10 mouse cellular contexts compared by ENCODE assay signal in genomic region chr2:153186176-153186591, GRCm38 (mm10). TPM values are rescaled to one million over a fixed set of nuclear protein-coding genes. Genes with fewer than 3 reads are reported as not detected.
A peak's percentile ranks its signal among the peaks of the same experiment; 100 is the strongest.
DNase-seq lines count a peak whose midpoint lies in the region; ATAC-seq and TF ChIP-seq lines count a peak whose summit lies in the region.
"Had no signal": no experiment of that assay in that cellular context is flagged by ENCODE, and none has a peak within 500 bp of the region (broad histone marks: within the 10 kb centered on the region; RNA-seq: fewer than 3 reads in every experiment).

No protein-coding gene starts in this region.

- H3K9me3 ChIP-seq in forebrain, embryonic 15.5 days, result no peaks in the 10 kb centered on the region
- H3K9me3 ChIP-seq in forebrain, embryonic 10.5 days, result no peaks in the 10 kb centered on the region
- no peaks in the 10 kb centered on the region for H3K9me3 ChIP-seq in midbrain, postnatal 0 days (ENCODE audit: low read length)
- no peaks in the 10 kb centered on the region for H3K9me3 ChIP-seq in midbrain, embryonic 10.5 days (replicated peaks)
- H3K9me3 ChIP-seq in intestine, postnatal 0 days (ENCODE audit: control insufficient read depth), result no peaks in the 10 kb centered on the region
- no peaks in the 10 kb centered on the region for H3K9me3 ChIP-seq in kidney, embryonic 15.5 days (replicated peaks)
- H3K9me3 ChIP-seq: limb, embryonic 13.5 days; neural tube, embryonic 13.5 days had no signal

- no peak for DNase-seq in forebrain, embryonic 10.5 days (ENCODE audit: extremely low spot score, low spot score)
- peak; percentile 28 for DNase-seq in midbrain, postnatal 0 days (ENCODE audit: low spot score)
- DNase-seq in midbrain, embryonic 10.5 days (ENCODE audit: low spot score), result no peak
- peak; percentile 85 for DNase-seq in testis, postnatal 10 days (ENCODE audit: low spot score)

- H3K4me2 ChIP-seq in forebrain, embryonic 15.5 days (replicated peaks), result no peak overlapping the region
- H3K4me2 ChIP-seq in midbrain, postnatal 0 days (ENCODE audit: low read depth, low read length, poor library complexity, severe bottlenecking), result no peak overlapping the region
- H3K4me2 ChIP-seq in intestine, postnatal 0 days (replicated peaks; ENCODE audit: low read depth), result no peak overlapping the region
- H3K4me2 ChIP-seq in kidney, embryonic 15.5 days, result no peak overlapping the region
- H3K4me2 ChIP-seq: limb, embryonic 13.5 days; neural tube, embryonic 13.5 days had no signal

- 49% methylated on average over 2 of the region's 2 CpGs for WGBS in forebrain, embryonic 15.5 days
- WGBS in forebrain, embryonic 10.5 days, result 87% methylated on average over 2 of the region's 2 CpGs
- 76% methylated on average over 2 of the region's 2 CpGs for WGBS in midbrain, postnatal 0 days
- WGBS in midbrain, embryonic 10.5 days, result 86% methylated on average over 2 of the region's 2 CpGs
- WGBS in intestine, postnatal 0 days, result 63% methylated on average over 2 of the region's 2 CpGs
- 40% methylated on average over 2 of the region's 2 CpGs for WGBS in kidney, embryonic 15.5 days

- peak; percentile 76 for ATAC-seq in forebrain, embryonic 15.5 days (replicated peaks)
- no peak for ATAC-seq in midbrain, postnatal 0 days (ENCODE audit: low FRiP score)
- ATAC-seq in intestine, postnatal 0 days, result peak; percentile 53; the same call in 1 of the 2 replicates
- no peak for ATAC-seq in activated CD4-positive, CD25-positive, alpha-beta regulatory T cell, adult 4 months
- no peak for ATAC-seq in kidney, embryonic 15.5 days (replicated peaks; ENCODE audit: low FRiP score)

- no peaks in the 10 kb centered on the region for H3K27me3 ChIP-seq in forebrain, embryonic 15.5 days
- H3K27me3 ChIP-seq in forebrain, embryonic 10.5 days (ENCODE audit: poor library complexity, severe bottlenecking), result no peaks in the 10 kb centered on the region
- H3K27me3 ChIP-seq in midbrain, postnatal 0 days (ENCODE audit: insufficient read depth, low read length), result no peaks in the 10 kb centered on the region
- no peaks in the 10 kb centered on the region for H3K27me3 ChIP-seq in midbrain, embryonic 10.5 days (ENCODE audit: low read depth, poor library complexity, severe bottlenecking)
- H3K27me3 ChIP-seq in intestine, postnatal 0 days (replicated peaks; ENCODE audit: control insufficient read depth, insufficient read depth, low read length), result no peaks in the 10 kb centered on the region
- H3K27me3 ChIP-seq in kidney, embryonic 15.5 days, result no peaks in the 10 kb centered on the region
- H3K27me3 ChIP-seq: limb, embryonic 13.5 days; neural tube, embryonic 13.5 days had no signal

- 0 out of 2 replicates have a peak, but pooled peaks cover 10% of the 10 kb centered on the region for H3K4me1 ChIP-seq in forebrain, embryonic 15.5 days
- H3K4me1 ChIP-seq in forebrain, embryonic 10.5 days, result no peaks in the 10 kb centered on the region
- no peaks in the 10 kb centered on the region for H3K4me1 ChIP-seq in midbrain, postnatal 0 days (ENCODE audit: insufficient read depth, low read length)
- H3K4me1 ChIP-seq in midbrain, embryonic 10.5 days, result no peaks in the 10 kb centered on the region
- no peaks in the 10 kb centered on the region for H3K4me1 ChIP-seq in intestine, postnatal 0 days (replicated peaks; ENCODE audit: control insufficient read depth, insufficient read depth, low read length)
- no peaks in the 10 kb centered on the region for H3K4me1 ChIP-seq in kidney, embryonic 15.5 days
- H3K4me1 ChIP-seq: limb, embryonic 13.5 days; neural tube, embryonic 13.5 days had no signal

- no peak overlapping the region for H3K27ac ChIP-seq in forebrain, embryonic 15.5 days (replicated peaks)
- H3K27ac ChIP-seq in forebrain, embryonic 10.5 days, result no peak overlapping the region
- H3K27ac ChIP-seq in midbrain, postnatal 0 days (ENCODE audit: low read depth, low read length), result no peak overlapping the region
- H3K27ac ChIP-seq in midbrain, embryonic 10.5 days (replicated peaks), result no peak overlapping the region
- H3K27ac ChIP-seq in intestine, postnatal 0 days (ENCODE audit: low read depth, low read length), result no peak overlapping the region
- H3K27ac ChIP-seq in kidney, embryonic 15.5 days, result no peak overlapping the region
- H3K27ac ChIP-seq: limb, embryonic 13.5 days; neural tube, embryonic 13.5 days had no signal

- peaks cover 74% of the 10 kb centered on the region for H3K36me3 ChIP-seq in forebrain, embryonic 15.5 days
- H3K36me3 ChIP-seq in forebrain, embryonic 10.5 days (replicated peaks), result peaks cover 99% of the 10 kb centered on the region
- peaks cover 82% of the 10 kb centered on the region for H3K36me3 ChIP-seq in midbrain, postnatal 0 days (ENCODE audit: insufficient read depth, low read length)
- H3K36me3 ChIP-seq in midbrain, embryonic 10.5 days, result peaks cover 100% of the 10 kb centered on the region
- peaks cover 88% of the 10 kb centered on the region for H3K36me3 ChIP-seq in intestine, postnatal 0 days (ENCODE audit: control insufficient read depth, insufficient read depth)
- peaks cover 98% of the 10 kb centered on the region for H3K36me3 ChIP-seq in kidney, embryonic 15.5 days

- no peak overlapping the region for H3K9ac ChIP-seq in forebrain, embryonic 15.5 days (replicated peaks)
- no peak overlapping the region for H3K9ac ChIP-seq in midbrain, postnatal 0 days (replicated peaks; ENCODE audit: low read length, poor library complexity, severe bottlenecking)
- no peak overlapping the region for H3K9ac ChIP-seq in intestine, postnatal 0 days (ENCODE audit: low read depth, low read length)
- H3K9ac ChIP-seq in kidney, embryonic 15.5 days, result no peak overlapping the region
- H3K9ac ChIP-seq: limb, embryonic 13.5 days; neural tube, embryonic 13.5 days had no signal

- TF ChIP-seq CTCF in midbrain, postnatal 0 days (IDR thresholded peaks at IDR 0.05), result no peak
- no peak for TF ChIP-seq CTCF in intestine, postnatal 0 days (IDR thresholded peaks at IDR 0.05; ENCODE audit: low read depth)

- no peak overlapping the region for H3K4me3 ChIP-seq in forebrain, embryonic 15.5 days
- no peak overlapping the region for H3K4me3 ChIP-seq in forebrain, embryonic 10.5 days
- no peak overlapping the region for H3K4me3 ChIP-seq in midbrain, postnatal 0 days (ENCODE audit: low read depth, low read length)
- H3K4me3 ChIP-seq in midbrain, embryonic 10.5 days, result no peak overlapping the region
- H3K4me3 ChIP-seq in intestine, postnatal 0 days (ENCODE audit: low read depth, low read length), result no peak overlapping the region
- H3K4me3 ChIP-seq in kidney, embryonic 15.5 days (replicated peaks), result no peak overlapping the region
- H3K4me3 ChIP-seq: limb, embryonic 13.5 days; neural tube, embryonic 13.5 days had no signal

RNA-seq across cellular contexts. Expression of gene Tm9sf4, which starts 25.1 kb away (rescaled TPM):
- 70.0 and 71.9 TPM in 2 replicates for polyA plus RNA-seq in forebrain, embryonic 15.5 days (2015; fragmentation: Nextera tagmentation; extraction: Ambion mirVana)
- 65.3 and 66.0 TPM in 2 replicates for polyA plus RNA-seq in forebrain, embryonic 10.5 days (2016; fragmentation: Nextera tagmentation; extraction: Ambion mirVana)
- 61.9 and 64.5 TPM in 2 replicates for total RNA-seq in midbrain, postnatal 0 days (2014; rRNA removed)
- 72.2 and 84.2 TPM in 2 replicates for polyA plus RNA-seq in midbrain, postnatal 0 days (2015; fragmentation: Nextera tagmentation; extraction: Ambion mirVana)
- 82.5 and 82.8 TPM in 2 replicates for polyA plus RNA-seq in midbrain, embryonic 10.5 days (2016; fragmentation: Nextera tagmentation; extraction: Ambion mirVana)
- 64.7 and 68.3 TPM in 2 replicates for polyA plus RNA-seq in intestine, postnatal 0 days (2015; fragmentation: Nextera tagmentation; extraction: Ambion mirVana)
- polyA plus RNA-seq in activated CD4-positive, CD25-positive, alpha-beta regulatory T cell, adult 4 months (2017; shearing (Covaris generic)), result 10 to 100 TPM; 24.1 to 41.4 TPM
- 90.9 and 93.2 TPM in 2 replicates for polyA plus RNA-seq in kidney, embryonic 15.5 days (2015; fragmentation: Nextera tagmentation; extraction: Ambion mirVana)

RNA-seq across cellular contexts. Expression of gene Tspyl3, which starts 39.1 kb away (rescaled TPM):
- polyA plus RNA-seq in forebrain, embryonic 15.5 days (2015; fragmentation: Nextera tagmentation; extraction: Ambion mirVana), result 29.4 and 33.1 TPM in 2 replicates
- polyA plus RNA-seq in forebrain, embryonic 10.5 days (2016; fragmentation: Nextera tagmentation; extraction: Ambion mirVana), result 5.0 and 5.4 TPM in 2 replicates
- total RNA-seq in midbrain, postnatal 0 days (2014; rRNA removed), result 30.1 and 38.8 TPM in 2 replicates
- polyA plus RNA-seq in midbrain, postnatal 0 days (2015; fragmentation: Nextera tagmentation; extraction: Ambion mirVana), result 54.7 and 59.4 TPM in 2 replicates
- polyA plus RNA-seq in midbrain, embryonic 10.5 days (2016; fragmentation: Nextera tagmentation; extraction: Ambion mirVana), result 7.3 and 8.1 TPM in 2 replicates
- 3.5 and 3.6 TPM in 2 replicates for polyA plus RNA-seq in intestine, postnatal 0 days (2015; fragmentation: Nextera tagmentation; extraction: Ambion mirVana)
- polyA plus RNA-seq in activated CD4-positive, CD25-positive, alpha-beta regulatory T cell, adult 4 months (2017; shearing (Covaris generic)), result 10 to 100 TPM; 25.3 to 25.6 TPM
- 10.3 and 12.2 TPM in 2 replicates for polyA plus RNA-seq in kidney, embryonic 15.5 days (2015; fragmentation: Nextera tagmentation; extraction: Ambion mirVana)

RNA-seq across cellular contexts. Expression of gene Plagl2, which starts 55.0 kb away (rescaled TPM):
- 6.8 and 7.7 TPM in 2 replicates for polyA plus RNA-seq in forebrain, embryonic 15.5 days (2015; fragmentation: Nextera tagmentation; extraction: Ambion mirVana)
- polyA plus RNA-seq in forebrain, embryonic 10.5 days (2016; fragmentation: Nextera tagmentation; extraction: Ambion mirVana), result 30.5 and 31.7 TPM in 2 replicates
- total RNA-seq in midbrain, postnatal 0 days (2014; rRNA removed), result 6.5 and 7.0 TPM in 2 replicates
- polyA plus RNA-seq in midbrain, postnatal 0 days (2015; fragmentation: Nextera tagmentation; extraction: Ambion mirVana), result 2.5 and 2.9 TPM in 2 replicates
- 29.1 and 29.4 TPM in 2 replicates for polyA plus RNA-seq in midbrain, embryonic 10.5 days (2016; fragmentation: Nextera tagmentation; extraction: Ambion mirVana)
- 54.4 and 55.4 TPM in 2 replicates for polyA plus RNA-seq in intestine, postnatal 0 days (2015; fragmentation: Nextera tagmentation; extraction: Ambion mirVana)
- polyA plus RNA-seq in activated CD4-positive, CD25-positive, alpha-beta regulatory T cell, adult 4 months (2017; shearing (Covaris generic)), result 10 to 100 TPM; 20.9 to 26.3 TPM
- polyA plus RNA-seq in kidney, embryonic 15.5 days (2015; fragmentation: Nextera tagmentation; extraction: Ambion mirVana), result 15.4 and 16.0 TPM in 2 replicates

RNA-seq across cellular contexts. Expression of gene Pofut1, which starts 55.1 kb away (rescaled TPM):
- 5.7 and 6.6 TPM in 2 replicates for polyA plus RNA-seq in forebrain, embryonic 15.5 days (2015; fragmentation: Nextera tagmentation; extraction: Ambion mirVana)
- polyA plus RNA-seq in forebrain, embryonic 10.5 days (2016; fragmentation: Nextera tagmentation; extraction: Ambion mirVana), result 5.9 and 6.4 TPM in 2 replicates
- total RNA-seq in midbrain, postnatal 0 days (2014; rRNA removed), result 18.8 and 24.2 TPM in 2 replicates
- polyA plus RNA-seq in midbrain, postnatal 0 days (2015; fragmentation: Nextera tagmentation; extraction: Ambion mirVana), result 3.2 and 4.6 TPM in 2 replicates
- polyA plus RNA-seq in midbrain, embryonic 10.5 days (2016; fragmentation: Nextera tagmentation; extraction: Ambion mirVana), result 5.9 and 6.3 TPM in 2 replicates
- 7.5 and 10.5 TPM in 2 replicates for polyA plus RNA-seq in intestine, postnatal 0 days (2015; fragmentation: Nextera tagmentation; extraction: Ambion mirVana)
- polyA plus RNA-seq in activated CD4-positive, CD25-positive, alpha-beta regulatory T cell, adult 4 months (2017; shearing (Covaris generic)), result 1 to 10 TPM; 8.8 to 9.4 TPM
- 6.4 and 7.0 TPM in 2 replicates for polyA plus RNA-seq in kidney, embryonic 15.5 days (2015; fragmentation: Nextera tagmentation; extraction: Ambion mirVana)

Comparison
In these comparisons a context has a peak if more than half of its experiments do, and no peak if none do; other contexts are left out.
1. DNase-seq: peak in midbrain, postnatal 0 days (single experiment) and testis, postnatal 10 days (single experiment); none in forebrain, embryonic 10.5 days (single experiment) and midbrain, embryonic 10.5 days (single experiment).
2. ATAC-seq: peak in forebrain, embryonic 15.5 days (single experiment) and intestine, postnatal 0 days (single experiment); none in midbrain, postnatal 0 days (single experiment), activated CD4-positive, CD25-positive, alpha-beta regulatory T cell, adult 4 months (single experiment) and kidney, embryonic 15.5 days (single experiment).